Mouse (Mus musculus) intestine, postnatal 0 days (tissue): Measurements from ENCODE around the gene Tnp1. TPM values are rescaled to one million over a fixed set of nuclear protein-coding genes. Genes with fewer than 3 reads are reported as not detected.
A peak's percentile ranks its signal among the peaks of the same experiment; 100 is the strongest.

Experiments used
- ATAC-seq: fragments of 200-750 bp; cut with Nextera tagmentation; 2 replicates; pipeline ENCODE4 v1.8.0; 2017; ENCODE audit warnings: mild to moderate bottlenecking, moderate TSS enrichment, moderate library complexity
- H3K27ac ChIP-seq: fragments of 300-500 bp; sonication (generic); 2 replicates; pipeline ENCODE4 v1.5.1; 2014; ENCODE audit warnings: mild to moderate bottlenecking, low read depth, low read length, moderate library complexity
- H3K27me3 ChIP-seq: fragments of 300-500 bp; sonication (generic); replicated peaks from 2 replicates; pipeline ENCODE4 v1.6.1; 2014; ENCODE audit warnings: low read length, mixed read lengths; ENCODE audit not compliant: control insufficient read depth, insufficient read depth
- H3K36me3 ChIP-seq: fragments of 300-500 bp; sonication (generic); 2 replicates; pipeline ENCODE4 v1.6.1; 2014; ENCODE audit warnings: mild to moderate bottlenecking, moderate library complexity; ENCODE audit not compliant: control insufficient read depth, insufficient read depth
- H3K4me1 ChIP-seq: fragments of 300-500 bp; sonication (generic); replicated peaks from 2 replicates; pipeline ENCODE4 v1.6.1; 2014; ENCODE audit warnings: antibody characterized with exemption, low read length, mixed read lengths; ENCODE audit not compliant: control insufficient read depth, insufficient read depth
- H3K4me2 ChIP-seq: fragments of 300-500 bp; sonication (generic); replicated peaks from 2 replicates; pipeline ENCODE4 v1.6.1; 2014; ENCODE audit warnings: low read depth, mild to moderate bottlenecking, moderate library complexity
- H3K4me3 ChIP-seq: fragments of 300-500 bp; sonication (generic); 2 replicates; pipeline ENCODE4 v1.5.1; 2014; ENCODE audit warnings: low read depth, low read length
- H3K9ac ChIP-seq: fragments of 300-500 bp; sonication (generic); 2 replicates; pipeline ENCODE4 v1.6.1; 2014; ENCODE audit warnings: mild to moderate bottlenecking, low read depth, low read length
- H3K9me3 ChIP-seq: fragments of 300-500 bp; sonication (generic); 2 replicates; pipeline ENCODE4 v1.6.1; 2016; ENCODE audit warnings: mixed run types; ENCODE audit not compliant: control insufficient read depth
- CTCF ChIP-seq: sonication (generic); IDR thresholded peaks from 2 replicates; pipeline ENCODE4 v1.5.1; 2016; ENCODE audit warnings: low read depth, mild to moderate bottlenecking, control low read depth, antibody characterized with exemption, moderate library complexity
- WGBS: fragments of 180-500 bp; shearing (Covaris S2); extraction: QIAGEN DNeasy Blood & Tissue Kit; methylation state at CpG from one replicate; pipeline ENCODE4 v1.1.7; 2014; 5-methylcytosine and 5-hydroxymethylcytosine counted together
- polyA plus RNA-seq: library from polyadenylated mRNA; unstranded; fragments of >200 nt; fragmentation: Nextera tagmentation; extraction: Ambion mirVana; gene quantifications from 2 replicates; pipeline ENCODE4 v1.2.1, GENCODE M21; 2015

Tnp1 gene
- polyA plus RNA-seq, 1 experiment from 2014 or later = not detected

GRCm38 (mm10) chr1:73040691-73041425, 25.1 kb upstream of the Tnp1 start:
- H3K4me3 ChIP-seq = no peak overlapping the region
- no peak overlapping the region for H3K27ac ChIP-seq
- WGBS = 70% methylated on average over 3 of the region's 3 CpGs
- H3K4me2 ChIP-seq = no peak overlapping the region
- H3K36me3 ChIP-seq = no peaks in the 10 kb centered on the region
- no peak for TF ChIP-seq CTCF
- H3K4me1 ChIP-seq = no peaks in the 10 kb centered on the region
- no peak overlapping the region for H3K9ac ChIP-seq
- no peaks in the 10 kb centered on the region for H3K27me3 ChIP-seq
- H3K9me3 ChIP-seq = no peaks in the 10 kb centered on the region
- ATAC-seq = no peak

- no peak for ATAC-seq
These were observed 22.8 kb upstream of the Tnp1 start for GRCm38 (mm10) chr1:73038532-73038931.

GRCm38 (mm10) chr1:73036536-73036935, 20.8 kb upstream of the Tnp1 start:
- ATAC-seq = peak; percentile 31; the same call in 1 of the 2 replicates
- H3K9me3 ChIP-seq = no peaks in the 10 kb centered on the region

More at GRCm38 (mm10) chr1:73038532-73038931, 22.8 kb upstream of the Tnp1 start:
- H3K9ac ChIP-seq = no peak overlapping the region
- H3K27me3 ChIP-seq = no peaks in the 10 kb centered on the region
- no peaks in the 10 kb centered on the region for H3K36me3 ChIP-seq
- TF ChIP-seq CTCF = no peak
- no peak overlapping the region for H3K27ac ChIP-seq
- no peak overlapping the region for H3K4me2 ChIP-seq
- no peak overlapping the region for H3K4me3 ChIP-seq
- no peaks in the 10 kb centered on the region for H3K9me3 ChIP-seq
- 55% methylated on average over 3 of the region's 3 CpGs for WGBS
- H3K4me1 ChIP-seq = no peaks in the 10 kb centered on the region

GRCm38 (mm10) chr1:73035726-73036125, 20.0 kb upstream of the Tnp1 start:
- Histone ChIP-seq H3K4me2 (no peak overlapping the region), H3K27ac (no peak overlapping the region), H3K9me3 (no peaks in the 10 kb centered on the region), H3K4me1 (no peaks in the 10 kb centered on the region), H3K4me3 (no peak overlapping the region), H3K36me3 (no peaks in the 10 kb centered on the region), H3K27me3 (no peaks in the 10 kb centered on the region), H3K9ac (no peak overlapping the region)
- no peak for ATAC-seq
- 77% methylated on average over 3 of the region's 3 CpGs for WGBS
- TF ChIP-seq CTCF = no peak

More at GRCm38 (mm10) chr1:73036536-73036935, 20.8 kb upstream of the Tnp1 start:
- Histone ChIP-seq H3K9ac (no peak overlapping the region), H3K4me3 (no peak overlapping the region), H3K4me1 (no peaks in the 10 kb centered on the region), H3K27me3 (no peaks in the 10 kb centered on the region), H3K4me2 (no peak overlapping the region), H3K36me3 (no peaks in the 10 kb centered on the region), H3K27ac (no peak overlapping the region)
- TF ChIP-seq CTCF = no peak
- WGBS = 57% methylated on average over 3 of the region's 3 CpGs

- Histone ChIP-seq H3K4me1 (no peaks in the 10 kb centered on the region), H3K9me3 (no peaks in the 10 kb centered on the region), H3K27me3 (no peaks in the 10 kb centered on the region), H3K27ac (no peak overlapping the region), H3K4me2 (no peak overlapping the region), H3K9ac (no peak overlapping the region), H3K36me3 (no peaks in the 10 kb centered on the region), H3K4me3 (no peak overlapping the region)
- WGBS = 86% methylated on average over 5 of the region's 5 CpGs
- no peak for ATAC-seq
- no peak for TF ChIP-seq CTCF
These were observed 16.8 kb upstream of the Tnp1 start for GRCm38 (mm10) chr1:73032491-73032890.

GRCm38 (mm10) chr1:73028741-73029140, 13.0 kb upstream of the Tnp1 start:
- H3K4me3 ChIP-seq = no peak overlapping the region
- H3K9me3 ChIP-seq = no peaks in the 10 kb centered on the region
- H3K27ac ChIP-seq = no peak overlapping the region
- H3K36me3 ChIP-seq = no peaks in the 10 kb centered on the region
- H3K4me2 ChIP-seq = no peak overlapping the region
- 82% methylated on average over 6 of the region's 6 CpGs for WGBS
- ATAC-seq = no peak
- H3K9ac ChIP-seq = no peak overlapping the region
- H3K27me3 ChIP-seq = no peaks in the 10 kb centered on the region
- no peaks in the 10 kb centered on the region for H3K4me1 ChIP-seq
- TF ChIP-seq CTCF = no peak

GRCm38 (mm10) chr1:73027381-73027780, 11.7 kb upstream of the Tnp1 start:
- H3K27ac ChIP-seq = no peak overlapping the region

More at GRCm38 (mm10) chr1:73027381-73027780, 11.7 kb upstream of the Tnp1 start:
- H3K9me3 ChIP-seq = no peaks in the 10 kb centered on the region
- 59% methylated on average over 4 of the region's 4 CpGs for WGBS
- H3K9ac ChIP-seq = no peak overlapping the region
- no peak overlapping the region for H3K4me2 ChIP-seq
- H3K4me1 ChIP-seq = no peaks in the 10 kb centered on the region
- H3K4me3 ChIP-seq = no peak overlapping the region
- H3K27me3 ChIP-seq = no peaks in the 10 kb centered on the region
- TF ChIP-seq CTCF = no peak
- no peak for ATAC-seq
- no peaks in the 10 kb centered on the region for H3K36me3 ChIP-seq
